Mouse (Mus musculus): ENCODE measurements around the gene Gdf2. TPM values are rescaled to one million over a fixed set of nuclear protein-coding genes. Genes with fewer than 3 reads are reported as not detected.
A peak's percentile ranks its signal among the peaks of the same experiment; 100 is the strongest.

Gene Gdf2
- polyA plus RNA-seq, 1 experiment from 2014 or later, result 0.34 TPM

DNA sequence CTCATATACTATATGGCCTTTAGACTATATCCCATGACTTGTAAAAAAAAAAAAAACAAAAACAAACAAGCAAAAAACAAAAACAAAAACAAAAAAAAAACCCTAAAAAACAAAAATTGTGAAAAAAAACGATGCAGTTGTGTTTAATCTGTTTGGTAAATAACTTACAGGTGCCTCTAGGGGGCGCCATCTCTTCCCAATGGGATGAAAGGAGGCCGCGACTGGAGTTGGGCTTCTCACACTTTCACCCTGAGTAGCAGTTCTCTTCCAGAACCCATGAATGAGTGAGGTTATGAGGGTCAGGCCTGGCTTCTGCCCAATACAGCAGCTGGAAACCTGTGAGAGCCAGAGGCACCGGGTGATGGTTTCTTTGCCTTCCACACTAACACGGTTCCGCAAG is 24.8 kb downstream of the Gdf2 start:
- Histone ChIP-seq H3K4me1 (replicated peaks) (no peaks in the 10 kb centered on the region), H3K9me3 (no peaks in the 10 kb centered on the region), H3K36me3 (no peaks in the 10 kb centered on the region), H3K4me2 (replicated peaks) (no peak overlapping the region), H3K4me3 (replicated peaks) (no peak overlapping the region), H3K27me3 (replicated peaks) (no peaks in the 10 kb centered on the region), H3K9ac (no peak overlapping the region), H3K27ac (no peak overlapping the region)
- no peak for ATAC-seq
- 64% methylated on average over 7 of the region's 7 CpGs for WGBS

DNA sequence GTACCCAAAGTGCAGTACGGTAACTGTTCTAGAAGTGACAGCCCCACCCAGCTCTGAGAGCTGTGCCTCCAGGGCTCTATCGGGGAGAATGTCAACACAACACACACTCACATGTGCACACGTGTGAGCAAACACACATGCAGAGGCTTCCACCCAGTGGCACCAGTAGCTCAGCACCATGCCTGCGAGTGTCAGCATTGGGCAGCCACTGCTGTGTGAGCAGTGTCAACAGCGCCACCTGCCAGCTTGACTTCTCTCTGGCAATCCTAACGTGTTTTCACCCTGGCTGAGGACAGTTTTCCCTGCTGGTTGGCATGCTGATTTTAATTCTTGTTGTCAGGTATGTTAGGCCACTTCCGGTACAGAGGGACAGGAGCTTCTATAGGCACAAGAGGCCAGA is 31.8 kb downstream of the Gdf2 start:
- no peak overlapping the region for H3K4me3 ChIP-seq (replicated peaks)
- 47% methylated on average over 7 of the region's 7 CpGs for WGBS
- no peaks in the 10 kb centered on the region for H3K4me1 ChIP-seq (replicated peaks)
- H3K4me2 ChIP-seq (replicated peaks), result no peak overlapping the region
- no peaks in the 10 kb centered on the region for H3K36me3 ChIP-seq
- no peak overlapping the region for H3K27ac ChIP-seq
- ATAC-seq, result no peak
- no peaks in the 10 kb centered on the region for H3K27me3 ChIP-seq (replicated peaks)
- no peak overlapping the region for H3K9ac ChIP-seq
- H3K9me3 ChIP-seq, result no peaks in the 10 kb centered on the region

DNA sequence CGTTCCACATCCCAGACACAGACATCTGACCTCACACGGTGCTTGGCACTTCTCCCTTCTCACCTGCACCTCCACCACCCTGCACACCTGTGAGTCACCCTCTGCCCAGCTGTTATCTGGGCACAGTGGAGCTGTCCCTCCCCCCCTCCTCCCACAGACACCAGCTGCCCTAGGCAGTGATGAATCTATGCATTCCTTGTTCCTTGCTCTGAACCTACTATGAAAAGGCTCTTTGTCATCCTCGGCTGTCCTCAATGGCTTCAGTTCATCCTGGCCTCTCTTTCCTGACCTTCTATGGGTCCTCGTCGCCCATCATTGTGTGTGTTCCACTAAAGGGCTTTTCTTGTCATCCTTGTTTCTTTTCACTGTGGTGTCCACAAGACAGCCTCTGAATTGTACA is 33.9 kb downstream of the Gdf2 start:
- Histone ChIP-seq H3K4me3 (replicated peaks) (no peak overlapping the region), H3K36me3 (no peaks in the 10 kb centered on the region), H3K27me3 (replicated peaks) (no peaks in the 10 kb centered on the region; the same call in 1 of the 2 replicates), H3K4me1 (replicated peaks) (0 out of 2 replicates have a peak, but pooled peaks cover 7% of the 10 kb centered on the region), H3K9me3 (no peaks in the 10 kb centered on the region), H3K9ac (no peak overlapping the region), H3K4me2 (replicated peaks) (no peak overlapping the region), H3K27ac (no peak overlapping the region)
- 70% methylated on average over 5 of the region's 5 CpGs for WGBS
- no peak for ATAC-seq

DNA sequence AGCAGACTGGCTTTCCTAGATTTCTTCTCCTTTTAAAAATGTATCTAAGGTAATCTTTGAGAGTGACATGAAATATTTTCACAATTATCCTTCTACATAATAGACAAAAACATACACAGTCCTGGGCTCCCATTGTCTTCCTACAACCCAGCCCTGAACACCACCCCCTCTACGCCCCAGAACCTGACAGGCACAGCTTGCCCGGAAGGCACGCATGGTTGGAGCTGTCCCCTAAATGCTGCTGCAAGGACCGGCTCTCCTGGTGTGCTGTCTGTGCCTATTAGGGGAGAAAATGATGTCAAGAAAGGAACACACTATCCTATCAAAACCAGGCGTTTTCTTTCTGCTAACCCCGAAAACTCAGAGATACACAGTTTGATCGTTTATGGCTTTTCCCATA is 36.9 kb downstream of the Gdf2 start:
- no peak for ATAC-seq
- Histone ChIP-seq H3K9ac (no peak overlapping the region), H3K36me3 (no peaks in the 10 kb centered on the region), H3K9me3 (no peaks in the 10 kb centered on the region), H3K4me3 (replicated peaks) (no peak overlapping the region), H3K27me3 (replicated peaks) (no peaks in the 10 kb centered on the region; the same call in 1 of the 2 replicates), H3K4me2 (replicated peaks) (no peak overlapping the region; the same call in 1 of the 2 replicates), H3K27ac (no peak overlapping the region), H3K4me1 (replicated peaks) (0 out of 2 replicates have a peak, but pooled peaks cover 7% of the 10 kb centered on the region)
- 41% methylated on average over 7 of the region's 7 CpGs for WGBS

DNA sequence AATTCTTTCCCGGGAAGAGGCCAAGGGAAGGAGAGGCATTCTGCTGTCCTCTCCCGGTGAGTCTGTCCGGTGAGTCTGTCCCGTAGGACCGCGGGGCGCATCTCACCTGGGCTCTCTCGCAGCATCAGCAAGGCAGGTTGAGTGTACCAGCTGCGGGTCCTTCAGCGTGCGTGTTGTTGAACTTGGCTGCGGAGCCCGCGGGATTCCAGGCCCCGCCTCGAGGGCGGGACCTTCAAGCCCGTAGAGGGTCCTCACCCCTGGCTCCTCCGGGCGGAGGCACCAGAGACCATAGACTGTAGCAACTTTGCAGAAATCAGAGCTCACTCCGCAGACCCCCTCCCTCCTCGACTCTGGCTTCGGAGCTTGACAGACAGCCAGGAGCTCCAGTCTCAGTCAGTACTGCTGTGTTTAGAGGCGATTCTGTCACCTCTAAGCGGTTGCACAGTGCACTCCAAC is 37.8 kb downstream of the Gdf2 start, which contains the start of gene Zfp488:
Gene Zfp488 (minus strand): TSS at position 161 of the 456 bp plus-strand sequence.
- 0 out of 2 replicates have a peak, but pooled peaks cover 7% of the 10 kb centered on the region for H3K4me1 ChIP-seq (replicated peaks)
- H3K9me3 ChIP-seq, result no peaks in the 10 kb centered on the region
- H3K27ac ChIP-seq, result no peak within 1 kb of the TSS
- no peak for ATAC-seq
- peak within 1 kb of the TSS; percentile 37 for H3K4me3 ChIP-seq (replicated peaks)
- 3% methylated on average over 25 of the region's 25 CpGs for WGBS
- no peaks in the 10 kb centered on the region for H3K36me3 ChIP-seq
- H3K27me3 ChIP-seq (replicated peaks), result no peaks in the 10 kb centered on the region; the same call in 1 of the 2 replicates
- peak within 1 kb of the TSS; percentile 80 for H3K4me2 ChIP-seq (replicated peaks)
- peak within 1 kb of the TSS; percentile 36 for H3K9ac ChIP-seq

DNA sequence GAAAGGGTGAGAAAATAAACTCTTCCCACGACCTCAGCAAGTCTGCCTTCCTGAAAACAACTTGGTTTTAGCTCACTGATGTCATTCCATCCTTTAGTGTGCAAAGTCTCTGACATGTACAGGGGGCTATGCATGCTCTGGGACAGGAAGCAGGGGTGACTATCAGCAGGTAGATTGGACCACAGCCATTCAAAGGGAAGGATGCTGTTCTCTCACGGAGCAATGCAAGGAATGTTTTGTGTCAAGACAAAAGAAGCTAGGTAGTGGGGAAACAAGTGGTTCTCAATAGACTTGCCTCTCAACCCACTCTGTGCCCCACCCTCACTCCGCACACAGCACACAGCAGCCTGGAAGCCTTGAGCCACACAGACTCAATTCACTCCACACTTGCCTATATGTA is 48.4 kb downstream of the Gdf2 start:
- Histone ChIP-seq H3K4me2 (replicated peaks) (no peak overlapping the region), H3K27me3 (replicated peaks) (no peaks in the 10 kb centered on the region), H3K9me3 (no peaks in the 10 kb centered on the region), H3K9ac (no peak overlapping the region), H3K4me1 (replicated peaks) (no peaks in the 10 kb centered on the region), H3K36me3 (no peaks in the 10 kb centered on the region), H3K4me3 (replicated peaks) (no peak overlapping the region), H3K27ac (no peak overlapping the region)
- no peak for ATAC-seq
- 56% methylated on average over 3 of the region's 3 CpGs for WGBS

DNA sequence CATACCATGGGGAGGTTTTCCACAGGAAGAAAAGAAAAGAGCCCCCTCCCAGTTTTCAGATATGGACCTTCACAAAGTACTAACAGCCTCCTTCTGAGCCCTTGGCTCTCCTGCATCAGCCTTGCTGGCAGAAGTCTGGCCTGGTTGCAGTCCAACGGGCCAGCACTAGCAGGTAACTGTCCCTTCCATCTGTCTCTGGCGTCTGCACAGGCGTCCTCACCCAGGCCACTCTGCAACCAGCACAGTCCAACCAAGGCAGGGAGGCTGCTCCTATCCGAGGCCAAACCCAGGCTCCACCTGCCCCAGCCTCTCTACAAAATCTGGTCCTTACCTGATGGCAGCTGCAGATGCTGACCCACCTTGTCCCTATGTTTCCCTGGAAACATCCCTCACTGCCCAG is 51.1 kb downstream of the Gdf2 start:
- Histone ChIP-seq H3K27ac (no peak overlapping the region), H3K36me3 (no peaks in the 10 kb centered on the region), H3K27me3 (replicated peaks) (no peaks in the 10 kb centered on the region), H3K4me3 (replicated peaks) (no peak overlapping the region), H3K4me1 (replicated peaks) (no peaks in the 10 kb centered on the region), H3K9me3 (no peaks in the 10 kb centered on the region), H3K4me2 (replicated peaks) (no peak overlapping the region), H3K9ac (no peak overlapping the region)
- 71% methylated on average over 4 of the region's 4 CpGs for WGBS
- no peak for ATAC-seq

DNA sequence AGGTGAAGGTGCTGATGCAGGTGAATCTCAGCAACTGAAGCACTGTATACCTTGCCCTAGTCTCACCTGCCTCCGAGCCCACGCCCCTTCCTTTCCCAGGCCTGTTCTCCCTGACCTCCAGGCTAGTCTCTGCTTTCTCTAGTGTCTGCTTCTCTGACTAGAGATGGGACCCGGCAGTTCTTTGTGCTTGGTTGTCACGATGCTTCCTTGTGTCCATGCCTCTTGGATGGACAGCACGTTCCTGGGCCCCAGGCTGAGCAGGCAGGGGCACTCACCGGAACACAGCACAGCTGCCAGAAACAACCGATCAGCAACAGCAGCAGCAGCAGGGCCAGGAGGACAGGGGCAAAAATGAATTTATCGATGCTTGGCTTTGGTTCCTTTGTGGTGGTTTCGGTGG is 52.2 kb downstream of the Gdf2 start:
- Histone ChIP-seq H3K4me3 (replicated peaks) (no peak overlapping the region), H3K9ac (no peak overlapping the region), H3K4me1 (replicated peaks) (no peaks in the 10 kb centered on the region), H3K27me3 (replicated peaks) (no peaks in the 10 kb centered on the region), H3K27ac (no peak overlapping the region), H3K36me3 (no peaks in the 10 kb centered on the region), H3K9me3 (no peaks in the 10 kb centered on the region), H3K4me2 (replicated peaks) (no peak overlapping the region)
- no peak for ATAC-seq
- WGBS, result 89% methylated on average over 9 of the region's 9 CpGs

DNA sequence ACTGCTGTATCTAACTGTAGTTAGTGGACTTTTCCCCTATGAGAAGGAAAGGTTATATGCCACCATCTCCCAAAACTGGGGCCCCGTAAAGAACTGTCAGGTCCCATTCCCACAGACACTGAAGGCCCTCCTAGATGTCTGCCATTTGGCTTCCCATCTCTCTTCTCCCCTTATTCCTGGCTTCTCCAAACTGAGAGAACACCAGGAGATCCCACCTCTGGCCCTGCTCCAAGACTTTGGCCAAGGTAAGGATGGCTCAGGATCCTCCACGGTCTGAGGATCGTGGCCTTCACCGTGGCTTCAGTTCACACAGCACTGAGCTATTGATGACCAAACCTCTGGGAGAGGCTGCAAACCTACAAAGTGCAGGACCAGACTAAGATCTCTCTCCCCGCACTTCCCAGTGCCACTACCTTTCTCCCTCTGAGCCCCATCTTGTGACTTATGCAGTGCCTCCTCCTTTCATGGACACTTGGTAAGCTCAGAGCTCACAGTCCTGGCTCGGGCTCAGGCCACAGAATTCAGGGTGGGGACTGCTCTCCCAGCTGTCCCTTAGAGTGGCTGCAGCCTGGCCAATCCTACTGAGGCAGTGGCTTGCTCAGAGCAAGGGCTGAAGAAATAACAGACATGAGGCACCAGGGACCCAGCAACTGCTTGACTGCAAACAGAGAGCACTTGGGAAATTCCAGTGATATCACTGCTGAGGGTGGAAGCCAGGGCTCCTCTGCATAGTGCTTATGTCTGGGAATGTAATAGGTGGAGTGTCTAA is 52.9 kb downstream of the Gdf2 start:
- no peak for ATAC-seq
- Histone ChIP-seq H3K4me1 (replicated peaks) (no peaks in the 10 kb centered on the region), H3K9ac (no peak overlapping the region), H3K27me3 (replicated peaks) (no peaks in the 10 kb centered on the region), H3K9me3 (no peaks in the 10 kb centered on the region), H3K4me3 (replicated peaks) (no peak overlapping the region), H3K27ac (no peak overlapping the region), H3K4me2 (replicated peaks) (no peak overlapping the region), H3K36me3 (no peaks in the 10 kb centered on the region)
- WGBS, result 82% methylated on average over 6 of the region's 6 CpGs

Other genes with a start within 250 kb of the Gdf2 start
- 7.1 and 9.4 TPM in 2 replicates for gene Gdf10, start 17.5 kb upstream of the Gdf2 start, polyA plus RNA-seq (2015; fragmentation: Nextera tagmentation; extraction: Ambion mirVana)
- not detected in 2 replicates for gene Rbp3, start 13.0 kb downstream of the Gdf2 start, polyA plus RNA-seq (2015; fragmentation: Nextera tagmentation; extraction: Ambion mirVana)
- 0.18 and 0.20 TPM in 2 replicates for gene Zfp488, start 37.7 kb downstream of the Gdf2 start, polyA plus RNA-seq (2015; fragmentation: Nextera tagmentation; extraction: Ambion mirVana)
- gene Gm30083, start 74.1 kb downstream of the Gdf2 start, polyA plus RNA-seq (2015; fragmentation: Nextera tagmentation; extraction: Ambion mirVana), result not detected in 2 replicates
- not detected in 2 replicates for gene Gm5460, start 75.7 kb downstream of the Gdf2 start, polyA plus RNA-seq (2015; fragmentation: Nextera tagmentation; extraction: Ambion mirVana)
- not detected in 2 replicates for gene Antxrl, start 111.7 kb downstream of the Gdf2 start, polyA plus RNA-seq (2015; fragmentation: Nextera tagmentation; extraction: Ambion mirVana)
- gene Anxa8, start 144.9 kb downstream of the Gdf2 start, polyA plus RNA-seq (2015; fragmentation: Nextera tagmentation; extraction: Ambion mirVana), result 2.9 and 4.0 TPM in 2 replicates
- 0.79 and 1.5 TPM in 2 replicates for gene A630023A22Rik, start 161.7 kb downstream of the Gdf2 start, polyA plus RNA-seq (2015; fragmentation: Nextera tagmentation; extraction: Ambion mirVana)
- gene Npy4r, start 211.4 kb downstream of the Gdf2 start, polyA plus RNA-seq (2015; fragmentation: Nextera tagmentation; extraction: Ambion mirVana), result 0.21 and 0.41 TPM in 2 replicates

Data from intestine, embryonic 15.5 days (tissue).